Mouse (Mus musculus) urinary bladder, postnatal 36 days (tissue): Measurements from ENCODE around the gene Arhgap27.
"Not testable (repeated sequence)": the region's sequence is repeated elsewhere in the genome, so short reads cannot be mapped to it uniquely, and the experiment has no call there.

ENCODE experiments used
- DNase-seq, 2 experiments: peaks; one replicate each; pipeline ENCODE4 v3.0.0; 2022; ENCODE audit warnings: low spot score in 2 of 2, mixed read lengths in 1 of 2

The Arhgap27 gene

GRCm38 (mm10) chr11:103333719-103334398, 29.6 kb downstream of the Arhgap27 start:
- DNase-seq: peak in 1 of 2 experiments; percentile 52

- no peak for DNase-seq
These were observed 30.4 kb downstream of the Arhgap27 start for GRCm38 (mm10) chr11:103332890-103333651.

- DNase-seq: peak; percentile 63 to 76
These were observed 31.2 kb downstream of the Arhgap27 start for GRCm38 (mm10) chr11:103332186-103332889.

- no peak for DNase-seq
These were observed 31.8 kb downstream of the Arhgap27 start for GRCm38 (mm10) chr11:103331502-103332185.

GRCm38 (mm10) chr11:103330651-103331319, 32.7 kb downstream of the Arhgap27 start:
- DNase-seq: no peak

- DNase-seq: peak; percentile 63
These were observed 36.5 kb downstream of the Arhgap27 start for GRCm38 (mm10) chr11:103326950-103327349.

GRCm38 (mm10) chr11:103325172-103325571, 38.3 kb downstream of the Arhgap27 start:
- peak; percentile 57 to 70 for DNase-seq

- no peak for DNase-seq
These were observed 38.8 kb downstream of the Arhgap27 start for GRCm38 (mm10) chr11:103324723-103325122.

GRCm38 (mm10) chr11:103322832-103323231, 40.7 kb downstream of the Arhgap27 start:
- DNase-seq: not testable (repeated sequence)

- no peak for DNase-seq
These were observed 42.8 kb downstream of the Arhgap27 start for GRCm38 (mm10) chr11:103320646-103321045.

- no peak for DNase-seq
These were observed 43.3 kb downstream of the Arhgap27 start for GRCm38 (mm10) chr11:103320196-103320595.

- DNase-seq: no peak
These were observed 45.5 kb downstream of the Arhgap27 start for GRCm38 (mm10) chr11:103318042-103318441.

GRCm38 (mm10) chr11:103315379-103315778, 48.1 kb downstream of the Arhgap27 start:
- DNase-seq: no peak

- DNase-seq: no peak
These were observed 48.6 kb downstream of the Arhgap27 start for GRCm38 (mm10) chr11:103314736-103315374.

- no peak for DNase-seq
These were observed 50.0 kb downstream of the Arhgap27 start for GRCm38 (mm10) chr11:103313542-103313941.

GRCm38 (mm10) chr11:103312655-103313255, 50.7 kb downstream of the Arhgap27 start:
- no peak for DNase-seq

- peak in 1 of 2 experiments; percentile 62 for DNase-seq
These were observed 51.4 kb downstream of the Arhgap27 start for GRCm38 (mm10) chr11:103311960-103312611.

GRCm38 (mm10) chr11:103309956-103310574, 53.4 kb downstream of the Arhgap27 start:
- DNase-seq: no peak

- peak in 1 of 2 experiments; percentile 60 for DNase-seq
These were observed 55.6 kb downstream of the Arhgap27 start for GRCm38 (mm10) chr11:103307910-103308309.
